Mouse (Mus musculus) intestine, embryonic 16.5 days (tissue): ENCODE results near the gene L3mbtl1. TPM values are rescaled to one million over a fixed set of nuclear protein-coding genes. Genes with fewer than 3 reads are reported as not detected.
"Not testable (repeated sequence)": the region's sequence is repeated elsewhere in the genome, so short reads cannot be mapped to it uniquely, and the experiment has no call there.

Source experiments
- ATAC-seq: fragments of 200-750 bp; cut with Nextera tagmentation; 2 replicates; pipeline ENCODE4 v1.8.0; 2017; ENCODE audit warnings: moderate TSS enrichment, moderate library complexity
- H3K27ac ChIP-seq: fragments of 300-500 bp; sonication (generic); 2 replicates; pipeline ENCODE4 v1.5.1; 2014; ENCODE audit warnings: mild to moderate bottlenecking, low read length
- H3K27me3 ChIP-seq: fragments of 300-500 bp; sonication (generic); replicated peaks from 2 replicates; pipeline ENCODE4 v1.6.1; 2014; ENCODE audit warnings: low read length, control low read depth, mixed read lengths; ENCODE audit not compliant: control insufficient read depth, insufficient read depth
- H3K36me3 ChIP-seq: fragments of 300-500 bp; sonication (generic); 2 replicates; pipeline ENCODE4 v1.6.1; 2014; ENCODE audit warnings: low read length, control low read depth; ENCODE audit not compliant: control insufficient read depth, insufficient read depth
- H3K4me1 ChIP-seq: fragments of 300-500 bp; sonication (generic); 2 replicates; pipeline ENCODE4 v1.6.1; 2014; ENCODE audit warnings: low read length, control low read depth, mixed read lengths; ENCODE audit not compliant: control insufficient read depth, insufficient read depth
- H3K4me2 ChIP-seq: fragments of 300-500 bp; sonication (generic); 2 replicates; pipeline ENCODE4 v1.6.1; 2014; ENCODE audit warnings: low read depth, low read length, control low read depth
- H3K4me3 ChIP-seq: fragments of 300-500 bp; sonication (generic); 2 replicates; pipeline ENCODE4 v1.5.1; 2014; ENCODE audit warnings: mild to moderate bottlenecking, low read length
- H3K9ac ChIP-seq: fragments of 300-500 bp; sonication (generic); 2 replicates; pipeline ENCODE4 v1.6.1; 2014; ENCODE audit warnings: low read depth, low read length
- H3K9me3 ChIP-seq: fragments of 300-500 bp; sonication (generic); 2 replicates; pipeline ENCODE4 v1.6.1; 2016; ENCODE audit warnings: low read length, control low read depth; ENCODE audit not compliant: control insufficient read depth
- WGBS: fragments of 180-500 bp; shearing (Covaris S2); extraction: QIAGEN DNeasy Blood & Tissue Kit; methylation state at CpG from one replicate; pipeline ENCODE4 v1.1.7; 2014; 5-methylcytosine and 5-hydroxymethylcytosine counted together
- polyA plus RNA-seq: library from polyadenylated mRNA; unstranded; fragments of >200 nt; fragmentation: Nextera tagmentation; extraction: Ambion mirVana; gene quantifications from 2 replicates; pipeline ENCODE4 v1.2.1, GENCODE M21; 2015

The L3mbtl1 gene
- polyA plus RNA-seq = 0.09 TPM in 2 replicates

DNA sequence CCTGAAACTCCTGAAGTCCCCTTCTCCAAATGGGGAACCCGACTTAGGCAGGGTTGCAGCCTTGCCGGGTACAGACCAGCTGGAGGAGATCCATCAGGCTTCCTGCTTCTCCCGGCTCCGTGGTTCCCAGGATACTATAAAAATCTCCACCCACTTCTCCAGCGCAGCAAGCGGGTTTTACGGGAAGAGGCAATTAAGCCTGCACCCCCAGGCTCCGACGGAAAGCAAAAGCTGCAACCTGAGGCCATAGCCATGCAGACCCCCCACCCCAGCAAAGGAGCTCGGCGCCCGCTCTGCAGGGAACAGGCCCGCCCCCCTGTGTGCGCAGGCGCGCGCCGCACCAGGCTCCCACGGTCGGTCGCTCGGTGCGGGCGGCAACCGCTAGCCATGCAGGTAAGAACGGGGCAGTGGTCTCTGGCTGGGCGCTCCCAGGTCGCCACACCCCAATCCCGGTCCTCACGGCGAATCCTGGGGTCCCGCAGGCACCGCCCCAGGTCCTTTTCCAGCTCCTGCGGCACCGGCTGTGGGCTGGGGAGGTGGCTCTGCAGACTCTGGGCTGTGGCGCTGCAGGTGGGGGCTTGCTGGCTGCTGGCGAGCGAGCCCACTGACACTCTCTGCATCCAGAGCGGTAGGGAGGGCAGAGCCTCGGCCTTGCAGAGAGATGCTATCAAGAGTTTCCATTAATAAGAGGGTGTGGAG, at the start of gene L3mbtl1:
L3mbtl1 (plus strand) TSS at position 325 of the 699 bp plus-strand sequence.
- Histone ChIP-seq H3K27ac (no peak within 1 kb of the TSS), H3K4me2 (peak within 1 kb of the TSS; percentile 99), H3K9ac (peak within 1 kb of the TSS; percentile 66), H3K36me3 (0 out of 2 replicates have a peak, but pooled peaks cover 7% of the 10 kb centered on the region), H3K9me3 (no peaks in the 10 kb centered on the region), H3K4me3 (peak within 1 kb of the TSS; percentile 61), H3K4me1 (peaks cover 8% of the 10 kb centered on the region), H3K27me3 (peaks cover 7% of the 10 kb centered on the region; the same call in 1 of the 2 replicates)
- under 1% methylated on average over 38 of the region's 40 CpGs for WGBS
- peak; percentile 50; the same call in 1 of the 2 replicates for ATAC-seq

DNA sequence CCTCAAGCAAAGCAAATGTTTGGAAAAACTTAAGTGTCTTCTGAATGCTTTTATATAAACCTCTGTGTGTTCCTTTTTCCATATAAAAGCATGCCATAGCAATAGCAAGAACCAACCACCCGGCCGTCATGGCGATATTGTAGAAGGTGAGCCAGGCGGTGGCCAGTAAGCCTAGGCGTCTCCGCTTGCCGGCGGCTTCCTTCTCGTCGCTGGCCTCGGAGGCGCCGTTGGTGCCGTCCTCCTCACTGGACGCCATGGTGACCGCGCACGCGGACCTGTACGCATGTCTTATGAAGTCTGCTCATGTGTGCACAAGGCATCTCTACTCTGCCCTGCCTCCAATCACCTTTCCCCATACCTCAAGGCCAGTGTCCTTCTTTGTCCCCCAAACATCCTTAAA, 44.0 kb upstream of the L3mbtl1 start:
- not testable (repeated sequence) for H3K9ac ChIP-seq, ATAC-seq, H3K4me1 ChIP-seq, H3K4me2 ChIP-seq, H3K27me3 ChIP-seq, H3K9me3 ChIP-seq, H3K4me3 ChIP-seq, H3K36me3 ChIP-seq
- 89% methylated on average over 17 of the region's 20 CpGs for WGBS
- 0 out of 2 replicates have a peak overlapping the region, but pooled peaks have one; percentile 26 for H3K27ac ChIP-seq

DNA sequence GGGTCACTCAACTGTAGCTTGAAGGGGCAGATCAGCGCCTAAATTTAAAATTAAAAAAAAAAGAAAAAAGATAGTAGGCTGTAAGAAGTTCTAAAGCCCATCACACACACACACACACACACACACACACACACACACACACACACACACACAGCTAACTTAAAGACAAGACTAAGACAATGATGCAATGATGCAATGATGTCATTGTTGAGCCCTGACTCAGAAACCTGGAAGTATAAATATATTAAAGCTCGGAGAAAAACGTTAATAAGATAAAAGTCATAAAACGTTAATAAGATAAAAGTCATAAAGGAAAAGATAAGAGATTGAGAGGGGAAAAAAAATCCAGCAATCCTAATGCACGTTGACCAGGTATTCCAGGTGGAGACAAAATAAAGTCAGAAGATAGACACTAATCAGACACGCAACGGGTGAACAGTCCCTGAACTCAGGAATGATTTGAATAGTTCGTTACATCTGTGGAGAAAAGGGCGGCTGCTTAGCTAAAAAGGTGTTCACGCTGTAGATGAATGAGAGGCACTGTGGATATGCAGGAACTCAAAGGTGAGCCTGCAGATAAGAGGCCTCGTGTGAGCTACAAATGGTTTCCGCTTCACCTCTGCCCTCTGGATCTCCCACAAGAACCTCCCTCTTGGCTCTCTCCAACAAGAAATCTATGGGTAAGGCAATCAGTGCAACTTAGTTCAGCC, 43.2 kb upstream of the L3mbtl1 start:
- Histone ChIP-seq H3K27me3 (no peaks in the 10 kb centered on the region), H3K9me3 (no peaks in the 10 kb centered on the region), H3K4me1 (0 out of 2 replicates have a peak, but pooled peaks cover 6% of the 10 kb centered on the region), H3K4me3 (no peak overlapping the region), H3K4me2 (no peak overlapping the region), H3K27ac (peak overlapping the region; percentile 82), H3K36me3 (no peaks in the 10 kb centered on the region), H3K9ac (0 out of 2 replicates have a peak overlapping the region, but pooled peaks have one; percentile 43)
- peak; percentile 97 for ATAC-seq
- 53% methylated on average over 12 of the region's 12 CpGs for WGBS

- 38% methylated on average over 2 of the region's 2 CpGs for WGBS
- Histone ChIP-seq H3K4me2 (no peak overlapping the region), H3K27me3 (no peaks in the 10 kb centered on the region), H3K4me1 (0 out of 2 replicates have a peak, but pooled peaks cover 6% of the 10 kb centered on the region), H3K36me3 (no peaks in the 10 kb centered on the region), H3K27ac (peak overlapping the region; percentile 82), H3K4me3 (no peak overlapping the region), H3K9me3 (no peaks in the 10 kb centered on the region), H3K9ac (0 out of 2 replicates have a peak overlapping the region, but pooled peaks have one; percentile 43)
- peak; percentile 67 for ATAC-seq
Measured at GRCm38 (mm10) chr2:162900590-162900916, 42.7 kb upstream of the L3mbtl1 start.

- Histone ChIP-seq H3K27me3 (no peaks in the 10 kb centered on the region), H3K9me3 (no peaks in the 10 kb centered on the region), H3K9ac (no peak overlapping the region), H3K27ac (no peak overlapping the region), H3K4me2 (no peak overlapping the region), H3K36me3 (no peaks in the 10 kb centered on the region), H3K4me1 (no peaks in the 10 kb centered on the region), H3K4me3 (no peak overlapping the region)
- 64% methylated on average over 4 of the region's 4 CpGs for WGBS
- ATAC-seq = no peak
Measured at GRCm38 (mm10) chr2:162905902-162906301, 37.4 kb upstream of the L3mbtl1 start.

DNA sequence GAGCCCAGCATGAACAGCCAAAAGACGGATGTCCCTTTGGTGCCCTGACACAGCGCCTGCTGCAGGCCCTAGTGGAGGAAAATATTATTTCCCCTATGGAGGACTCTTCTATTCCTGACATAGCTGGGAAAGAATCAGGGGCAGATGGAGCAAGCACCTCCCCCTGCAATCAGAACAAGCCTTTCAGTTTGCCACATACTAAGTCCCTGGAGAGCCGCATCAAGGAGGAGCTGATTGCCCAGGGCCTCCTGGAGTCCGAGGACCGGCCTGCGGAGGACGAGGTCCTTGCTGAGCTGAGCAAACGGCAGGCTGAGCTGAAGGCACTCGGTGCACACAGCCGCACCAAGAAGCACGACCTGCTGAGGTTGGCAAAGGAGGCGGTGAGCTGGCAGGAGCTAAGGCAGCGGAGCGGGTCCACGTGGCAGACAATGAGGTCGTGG, 35.2 kb upstream of the L3mbtl1 start:
- Histone ChIP-seq H3K27ac (no peak overlapping the region), H3K4me2 (no peak overlapping the region), H3K9ac (no peak overlapping the region), H3K4me3 (no peak overlapping the region), H3K27me3 (no peaks in the 10 kb centered on the region), H3K36me3 (no peaks in the 10 kb centered on the region), H3K9me3 (no peaks in the 10 kb centered on the region), H3K4me1 (no peaks in the 10 kb centered on the region)
- WGBS = 57% methylated on average over 16 of the region's 16 CpGs
- no peak for ATAC-seq

GRCm38 (mm10) chr2:162914040-162914439, 29.2 kb upstream of the L3mbtl1 start:
- Histone ChIP-seq H3K27me3 (no peaks in the 10 kb centered on the region), H3K4me3 (no peak overlapping the region), H3K4me2 (no peak overlapping the region), H3K4me1 (no peaks in the 10 kb centered on the region), H3K27ac (no peak overlapping the region), H3K9me3 (no peaks in the 10 kb centered on the region), H3K36me3 (no peaks in the 10 kb centered on the region), H3K9ac (no peak overlapping the region)
- 63% methylated on average over 3 of the region's 3 CpGs for WGBS
- ATAC-seq = no peak

GRCm38 (mm10) chr2:162914519-162914918, 28.8 kb upstream of the L3mbtl1 start:
- Histone ChIP-seq H3K9me3 (no peaks in the 10 kb centered on the region), H3K27me3 (no peaks in the 10 kb centered on the region), H3K4me3 (no peak overlapping the region), H3K4me1 (no peaks in the 10 kb centered on the region), H3K36me3 (no peaks in the 10 kb centered on the region), H3K4me2 (no peak overlapping the region), H3K9ac (no peak overlapping the region), H3K27ac (no peak overlapping the region)
- 0 out of 2 replicates have a peak, but pooled peaks have one; percentile 48 for ATAC-seq
- 49% methylated on average over 2 of the region's 2 CpGs for WGBS

GRCm38 (mm10) chr2:162919926-162920325, 23.3 kb upstream of the L3mbtl1 start:
- Histone ChIP-seq H3K9ac (no peak overlapping the region), H3K4me3 (no peak overlapping the region), H3K4me2 (peak overlapping the region; percentile 12; the same call in 1 of the 2 replicates), H3K36me3 (no peaks in the 10 kb centered on the region), H3K27me3 (no peaks in the 10 kb centered on the region), H3K27ac (peak overlapping the region; percentile 51), H3K9me3 (no peaks in the 10 kb centered on the region), H3K4me1 (peaks cover 3% of the 10 kb centered on the region)
- 40% methylated on average over 5 of the region's 5 CpGs for WGBS
- peak; percentile 77 for ATAC-seq
